Mouse (Mus musculus): ENCODE results near the gene Gm17571. TPM values are rescaled to one million over a fixed set of nuclear protein-coding genes. Genes with fewer than 3 reads are reported as not detected.

The Gm17571 gene
- polyA plus RNA-seq, 1 experiment from 2014 or later, result not detected

DNA sequence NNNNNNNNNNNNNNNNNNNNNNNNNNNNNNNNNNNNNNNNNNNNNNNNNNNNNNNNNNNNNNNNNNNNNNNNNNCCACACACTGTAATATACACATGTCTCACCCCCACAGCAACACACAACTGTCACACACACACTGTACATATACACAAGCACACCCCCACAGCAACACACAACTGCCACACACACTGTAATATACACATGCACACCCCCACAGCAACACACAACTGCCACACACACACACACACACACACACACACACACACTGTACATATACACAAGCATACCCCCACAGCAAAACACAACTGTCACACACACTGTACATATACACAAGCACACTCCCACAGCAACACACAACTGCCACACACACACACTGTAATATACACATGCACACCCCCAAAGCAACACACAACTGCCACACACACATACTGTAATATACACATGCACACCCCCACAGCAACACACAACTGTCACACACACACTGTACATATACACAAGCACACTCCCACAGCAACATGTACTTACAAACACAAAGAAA is 32.3 kb downstream of the Gm17571 start:
- Histone ChIP-seq H3K36me3 (ENCODE audit: control insufficient read depth, insufficient read depth, low read length) (no peaks in the 10 kb centered on the region), H3K9me3 (ENCODE audit: control insufficient read depth, low read length) (no peaks in the 10 kb centered on the region), H3K27me3 (replicated peaks; ENCODE audit: control insufficient read depth, insufficient read depth, low read length) (no peaks in the 10 kb centered on the region), H3K4me2 (ENCODE audit: low read length) (no peak overlapping the region), H3K4me3 (ENCODE audit: low read length) (no peak overlapping the region), H3K27ac (ENCODE audit: low read depth, low read length) (no peak overlapping the region), H3K4me1 (ENCODE audit: control insufficient read depth, insufficient read depth, low read depth, low read length) (no peaks in the 10 kb centered on the region), H3K9ac (ENCODE audit: low read depth, low read length) (no peak overlapping the region)
- ATAC-seq, result no peak

Other genes with a start within 250 kb of the Gm17571 start
- 8.6 and 9.8 TPM in 2 replicates for gene Jrkl, start 200.9 kb downstream of the Gm17571 start, polyA plus RNA-seq (2015; fragmentation: Nextera tagmentation; extraction: Ambion mirVana)
- 13.2 and 14.2 TPM in 2 replicates for gene Ccdc82, start 199.8 kb downstream of the Gm17571 start, polyA plus RNA-seq (2015; fragmentation: Nextera tagmentation; extraction: Ambion mirVana)
- gene Maml2, start 148.8 kb downstream of the Gm17571 start, polyA plus RNA-seq (2015; fragmentation: Nextera tagmentation; extraction: Ambion mirVana), result 10.8 and 11.5 TPM in 2 replicates

Measured in hindbrain, embryonic 16.5 days (tissue).